Mouse (Mus musculus) layer of hippocampus, adult 2 months (tissue): ENCODE data around the gene AC153137.1. TPM values are rescaled to one million over a fixed set of nuclear protein-coding genes. Genes with fewer than 3 reads are reported as not detected.
A peak's percentile ranks its signal among the peaks of the same experiment; 100 is the strongest.

ENCODE experiments used
- DNase-seq, 2 experiments: peaks; one replicate each; pipeline ENCODE4 v3.0.0; 2022; ENCODE audit warnings: low spot score in 2 of 2
- H3K27ac ChIP-seq: fragments of 200-600 bp; 2 replicates; pipeline ENCODE4 v1.8.1; 2022
- H3K4me3 ChIP-seq: fragments of 200-600 bp; 2 replicates; pipeline ENCODE4 v1.8.1; 2022; ENCODE audit warnings: mild to moderate bottlenecking
- CTCF ChIP-seq: fragments of 200-600 bp; conservative IDR thresholded peaks from 2 replicates; pipeline ENCODE4 v1.8.1; 2022; ENCODE audit warnings: antibody characterized with exemption, mild to moderate bottlenecking, moderate library complexity
- total RNA-seq, 2 experiments: library from RNA; stranded (reverse); gene quantifications; 2 replicates each; pipeline ENCODE4 v1.2.3; 2021

Gene AC153137.1
- total RNA-seq, 2 experiments from 2014 or later = not detected

- DNase-seq = no peak
- H3K4me3 ChIP-seq = no peak overlapping the region
- H3K27ac ChIP-seq = no peak overlapping the region
- TF ChIP-seq CTCF = no peak
These were observed 39.4 kb downstream of the AC153137.1 start for GRCm38 (mm10) chr1:30938392-30938791.

GRCm38 (mm10) chr1:30937396-30937965 is 40.3 kb downstream of the AC153137.1 start:
- no peak for DNase-seq
- no peak for TF ChIP-seq CTCF
- Histone ChIP-seq H3K27ac (peak overlapping the region; percentile 85), H3K4me3 (no peak overlapping the region)

GRCm38 (mm10) chr1:30936488-30936887 is 41.3 kb downstream of the AC153137.1 start:
- TF ChIP-seq CTCF = no peak
- Histone ChIP-seq H3K4me3 (no peak overlapping the region), H3K27ac (peak overlapping the region; percentile 85)
- no peak for DNase-seq

- peak in 1 of 2 experiments; percentile 13 for DNase-seq
These were observed 46.9 kb downstream of the AC153137.1 start for GRCm38 (mm10) chr1:30930823-30931222.

GRCm38 (mm10) chr1:30930194-30930593 is 47.6 kb downstream of the AC153137.1 start:
- no peak for DNase-seq
- Histone ChIP-seq H3K4me3 (no peak overlapping the region), H3K27ac (no peak overlapping the region)
- TF ChIP-seq CTCF = no peak

More at GRCm38 (mm10) chr1:30930823-30931222, 46.9 kb downstream of the AC153137.1 start:
- H3K4me3 ChIP-seq = no peak overlapping the region
- TF ChIP-seq CTCF = peak; percentile 77
- 0 out of 2 replicates have a peak overlapping the region, but pooled peaks have one; percentile 7 for H3K27ac ChIP-seq

Other genes starting within 250 kb of the AC153137.1 start
- gene Phf3, start 104.0 kb downstream of the AC153137.1 start, total RNA-seq = 10 to 100 TPM; 83.6 to 99.1 TPM
- gene Lgsn, start 198.4 kb upstream of the AC153137.1 start, total RNA-seq = not detected
- not detected for gene 4931428L18Rik, start 244.7 kb upstream of the AC153137.1 start, total RNA-seq
- not detected for gene Pih1d3, start 244.9 kb upstream of the AC153137.1 start, total RNA-seq